Mouse (Mus musculus): ENCODE data around the gene Calr.

DNA sequence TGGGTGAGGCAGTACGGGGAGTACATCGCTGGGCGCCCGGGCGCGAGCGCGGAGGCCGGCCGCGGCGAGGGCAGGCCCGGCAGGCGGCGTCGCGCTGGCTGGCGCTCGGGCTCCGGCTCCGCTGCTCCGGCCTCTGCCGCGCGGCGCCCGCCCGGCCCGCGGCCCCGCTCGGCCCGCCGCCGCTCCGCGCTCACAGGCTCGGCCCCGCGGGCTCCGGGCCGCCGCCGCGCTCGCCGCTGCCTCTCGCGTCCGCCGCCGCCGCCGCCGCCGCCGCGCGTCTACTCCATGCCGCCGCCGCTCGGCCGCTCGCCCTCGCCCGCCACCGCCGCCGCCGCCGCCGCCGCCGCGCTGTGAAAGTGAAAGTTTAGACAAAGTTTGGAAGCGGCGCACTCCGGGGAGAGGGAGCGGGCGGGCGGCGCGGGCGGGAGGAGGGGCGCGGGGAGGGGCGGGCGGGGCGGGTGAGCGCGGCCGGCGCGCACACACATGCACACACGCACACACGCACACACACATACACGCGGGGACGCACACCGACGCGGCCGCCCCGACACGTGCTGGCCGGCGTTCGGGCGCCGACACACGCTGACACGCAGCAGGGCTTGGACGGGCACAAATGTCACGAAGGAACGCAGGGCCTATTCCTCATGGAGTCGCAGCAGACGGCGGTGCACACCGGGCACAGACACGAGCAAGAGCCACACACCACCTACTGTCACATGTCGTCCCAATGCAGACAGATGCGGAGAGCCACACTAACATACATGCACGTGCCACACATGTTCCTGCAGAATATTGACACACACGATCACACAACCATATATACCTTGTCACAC is 46.5 kb downstream of the Calr start, which contains the start of gene Nfix:
- TF ChIP-seq POLR2A (IDR thresholded peaks at IDR 0.05; ENCODE audit: borderline replicate concordance, insufficient read depth, low read length) = peak; percentile 14; the same call in 1 of the 2 replicates
- TF ChIP-seq CTCF (IDR thresholded peaks at IDR 0.05; ENCODE audit: borderline replicate concordance, insufficient read depth, low read depth, low read length) = no peak

Measured in cerebellum, adult 2 months (tissue).